27 mouse cellular contexts compared by ENCODE assay signal in the genomic region with DNA sequence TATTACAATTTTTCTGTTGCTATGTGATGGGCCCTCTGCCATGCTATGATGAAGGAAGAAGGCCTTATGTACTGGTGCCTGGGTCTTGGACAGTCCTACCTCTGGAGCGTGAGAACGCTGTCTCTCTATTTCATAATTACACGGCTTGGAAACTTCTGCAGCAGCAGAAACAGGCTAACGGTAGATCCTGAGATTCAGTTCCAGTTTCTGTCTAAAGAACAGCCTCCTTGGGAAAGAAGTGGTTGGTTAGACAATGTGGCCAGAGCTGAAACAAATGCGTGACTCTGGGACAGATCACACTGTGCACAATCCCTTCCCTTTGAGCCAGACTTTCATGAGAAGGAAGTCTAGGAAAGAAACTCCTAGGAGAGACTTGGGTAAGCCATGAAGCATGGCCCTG.
DNase-seq lines count a peak whose midpoint lies in the region; ATAC-seq lines count a peak whose summit lies in the region.
"Had no signal": no experiment of that assay in that cellular context is flagged by ENCODE, and none has a peak within 500 bp of the region (broad histone marks: within the 10 kb centered on the region; RNA-seq: fewer than 3 reads in every experiment).

No protein-coding gene starts in this region.

- 95% methylated on average over 5 of the region's 5 CpGs for WGBS in heart, embryonic 10.5 days
- 93% methylated on average over 5 of the region's 5 CpGs for WGBS in midbrain, embryonic 16.5 days

- no peak overlapping the region for H3K27ac ChIP-seq in heart, embryonic 10.5 days
- H3K27ac ChIP-seq in midbrain, embryonic 16.5 days (ENCODE audit: low read length), result no peak overlapping the region
- H3K27ac ChIP-seq: embryonic facial prominence, embryonic 10.5 days; embryonic facial prominence, embryonic 12.5 days; forebrain, embryonic 13.5 days; forebrain, embryonic 15.5 days had no signal

- peak; percentile 79 for ATAC-seq in megakaryocyte, adult 5-6 weeks (ENCODE audit: poor library complexity, severe bottlenecking)
- ATAC-seq in monocyte, adult 5-6 weeks (replicated peaks; ENCODE audit: insufficient number of reproducible peaks, low FRiP score, low TSS enrichment, poor library complexity, severe bottlenecking), result peak; percentile 48
- no peak for ATAC-seq in midbrain, embryonic 16.5 days
- ATAC-seq: activated CD4-positive, CD25-positive, alpha-beta regulatory T cell, adult 4 months; CD4-positive, CD25-positive, alpha-beta regulatory T cell, adult 4 months; forebrain, embryonic 13.5 days; forebrain, embryonic 15.5 days; forebrain, postnatal 0 days; Patski had no signal

- no peak overlapping the region for H3K9ac ChIP-seq in midbrain, embryonic 16.5 days (ENCODE audit: low read depth, low read length)
- H3K9ac ChIP-seq: embryonic facial prominence, embryonic 12.5 days; forebrain, embryonic 13.5 days; forebrain, embryonic 15.5 days; forebrain, postnatal 0 days had no signal

- H3K9me3 ChIP-seq in heart, embryonic 10.5 days, result no peaks in the 10 kb centered on the region
- no peaks in the 10 kb centered on the region for H3K9me3 ChIP-seq in midbrain, embryonic 16.5 days (replicated peaks; ENCODE audit: control insufficient read depth, low read length, poor library complexity, severe bottlenecking)
- H3K9me3 ChIP-seq: embryonic facial prominence, embryonic 10.5 days; embryonic facial prominence, embryonic 12.5 days; forebrain, embryonic 13.5 days; forebrain, embryonic 15.5 days; G1E had no signal

- H3K36me3 ChIP-seq in heart, embryonic 10.5 days, result no peaks in the 10 kb centered on the region
- no peaks in the 10 kb centered on the region for H3K36me3 ChIP-seq in midbrain, embryonic 16.5 days (ENCODE audit: control insufficient read depth, insufficient read depth, low read length)
- H3K36me3 ChIP-seq: embryonic facial prominence, embryonic 10.5 days; embryonic facial prominence, embryonic 12.5 days; forebrain, embryonic 15.5 days; G1E had no signal

- no peak overlapping the region for H3K4me3 ChIP-seq in heart, embryonic 10.5 days
- no peak overlapping the region for H3K4me3 ChIP-seq in midbrain, embryonic 16.5 days (ENCODE audit: low read depth, low read length)
- H3K4me3 ChIP-seq: embryonic facial prominence, embryonic 10.5 days; embryonic facial prominence, embryonic 12.5 days; forebrain, embryonic 13.5 days; forebrain, embryonic 15.5 days had no signal

- peak; percentile 39 for DNase-seq in heart, embryonic 10.5 days (ENCODE audit: low spot score)
- DNase-seq in heart, adult 8-10 months (ENCODE audit: low spot score), result no peak
- no peak for DNase-seq in embryo, embryonic 9.5 days (ENCODE audit: extremely low spot score)
- no peak for DNase-seq in adrenal gland, adult (ENCODE audit: inconsistent age in 2 of 2, low spot score in 1 of 2)
- DNase-seq: adrenal gland, adult 8-10 months; adrenal gland, postnatal 14 days; adrenal gland, postnatal 36 days; B cell, adult 2 months; cerebellum, adult 11-12 months; cerebellum, adult 2 months; cerebellum, adult 9-10 months; cerebellum, postnatal 10 days; cerebellum, postnatal 25 days; embryo, embryonic 11 days; forebrain, postnatal 0 days had no signal

- peaks cover 35% of the 10 kb centered on the region for H3K4me1 ChIP-seq in heart, embryonic 10.5 days
- no peaks in the 10 kb centered on the region for H3K4me1 ChIP-seq in midbrain, embryonic 16.5 days (ENCODE audit: control insufficient read depth, insufficient read depth, low read length)
- H3K4me1 ChIP-seq: forebrain, embryonic 13.5 days; forebrain, embryonic 15.5 days had no signal

- no peaks in the 10 kb centered on the region for H3K27me3 ChIP-seq in heart, embryonic 10.5 days (ENCODE audit: insufficient read depth, poor library complexity, severe bottlenecking)
- no peaks in the 10 kb centered on the region for H3K27me3 ChIP-seq in midbrain, embryonic 16.5 days (ENCODE audit: control insufficient read depth, insufficient read depth, low read depth, low read length)
- H3K27me3 ChIP-seq: CH12.LX; embryonic facial prominence, embryonic 12.5 days; forebrain, embryonic 13.5 days; forebrain, embryonic 15.5 days; Patski had no signal

- no peak overlapping the region for H3K4me2 ChIP-seq in midbrain, embryonic 16.5 days (ENCODE audit: low read length)
- H3K4me2 ChIP-seq: embryonic facial prominence, embryonic 12.5 days; forebrain, embryonic 13.5 days; forebrain, embryonic 15.5 days had no signal
